Mouse (Mus musculus) heart, postnatal 0 days (tissue): ENCODE results near the gene Tln2. TPM values are rescaled to one million over a fixed set of nuclear protein-coding genes. Genes with fewer than 3 reads are reported as not detected.

ENCODE experiments used
- ATAC-seq: fragments of 200-750 bp; cut with Nextera tagmentation; 2 replicates; pipeline ENCODE4 v1.8.0; 2017; ENCODE audit warnings: low read depth, moderate number of reproducible peaks, moderate library complexity; ENCODE audit not compliant: insufficient read depth
- DNase-seq: peaks from one replicate; pipeline ENCODE4 v3.0.0-alpha.2; 2016; ENCODE audit warnings: low spot score
- H3K27ac ChIP-seq: fragments of 300-500 bp; sonication (generic); 2 replicates; pipeline ENCODE4 v1.5.1; 2014; ENCODE audit warnings: low read depth, mild to moderate bottlenecking
- H3K27me3 ChIP-seq: fragments of 300-500 bp; sonication (generic); 2 replicates; pipeline ENCODE4 v1.6.1; 2014; ENCODE audit warnings: low read length, mixed read lengths; ENCODE audit not compliant: control insufficient read depth, insufficient read depth
- H3K36me3 ChIP-seq: fragments of 300-500 bp; sonication (generic); replicated peaks from 2 replicates; pipeline ENCODE4 v1.6.1; 2014; ENCODE audit warnings: low read length, mixed read lengths; ENCODE audit not compliant: control insufficient read depth, insufficient read depth
- H3K4me1 ChIP-seq: fragments of 300-500 bp; sonication (generic); 2 replicates; pipeline ENCODE4 v1.6.1; 2014; ENCODE audit warnings: antibody characterized with exemption; ENCODE audit not compliant: control insufficient read depth, insufficient read depth
- H3K4me2 ChIP-seq: fragments of 300-500 bp; sonication (generic); 2 replicates; pipeline ENCODE4 v1.6.1; 2014; ENCODE audit warnings: low read depth, mild to moderate bottlenecking, low read length, moderate library complexity
- H3K4me3 ChIP-seq: fragments of 300-500 bp; sonication (generic); 2 replicates; pipeline ENCODE4 v1.5.1; 2014; ENCODE audit warnings: low read depth, low read length
- H3K9ac ChIP-seq: fragments of 300-500 bp; sonication (generic); replicated peaks from 2 replicates; pipeline ENCODE4 v1.6.1; 2014; ENCODE audit warnings: low read depth, low read length, mixed read lengths
- H3K9me3 ChIP-seq: fragments of 300-500 bp; sonication (generic); replicated peaks from 2 replicates; pipeline ENCODE4 v1.6.1; 2016; ENCODE audit warnings: low read length; ENCODE audit not compliant: control insufficient read depth
- CTCF ChIP-seq: IDR thresholded peaks from 2 replicates; pipeline ENCODE4 v1.5.1; 2016; ENCODE audit warnings: antibody characterized with exemption, control low read depth, low read depth
- EP300 ChIP-seq: IDR thresholded peaks from 2 replicates; pipeline ENCODE4 v1.6.1; 2016; ENCODE audit warnings: antibody characterized with exemption, low read depth
- WGBS: fragments of 180-500 bp; shearing (Covaris S2); extraction: QIAGEN DNeasy Blood & Tissue Kit; methylation state at CpG from one replicate; pipeline ENCODE4 v1.1.7; 2014; 5-methylcytosine and 5-hydroxymethylcytosine counted together
- polyA plus RNA-seq: library from polyadenylated mRNA; unstranded; fragments of >200 nt; fragmentation: Nextera tagmentation; extraction: Ambion mirVana; gene quantifications from 2 replicates; pipeline ENCODE4 v1.2.1, GENCODE M21; 2015
- total RNA-seq: library from RNA; depleted of rRNA; stranded (reverse); fragments of >200 nt; gene quantifications from 2 replicates; pipeline ENCODE4 v1.2.3, GENCODE M21; 2014; ENCODE audit warnings: low replicate concordance; rRNA removed

Tln2 gene
- total RNA-seq (92.4 and 92.6 TPM in 2 replicates), polyA plus RNA-seq (67.0 and 75.3 TPM in 2 replicates)

DNA sequence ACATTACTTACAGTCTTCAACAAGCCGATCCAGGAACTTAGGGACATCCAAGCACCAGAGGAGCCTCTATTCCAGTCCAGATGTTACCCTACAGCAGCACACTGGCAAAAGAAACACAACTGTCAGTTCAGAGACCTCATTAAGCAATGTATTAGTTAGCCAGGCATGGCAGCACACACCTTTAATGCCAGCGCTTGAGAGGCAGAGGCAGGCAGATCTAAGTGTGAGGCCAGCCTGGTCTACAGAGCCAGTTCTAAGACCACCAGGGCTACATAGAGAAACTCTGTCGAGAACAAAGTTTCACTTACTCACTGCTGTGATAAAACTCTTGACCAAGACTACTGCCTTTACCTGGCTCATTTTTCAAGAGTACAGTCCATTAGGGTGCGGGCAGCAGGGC is at the start of gene Tln2:
Gene Tln2, minus strand, starts transcription at position 101 of the 400 bp plus-strand sequence.
- TF ChIP-seq EP300 (no peak), CTCF (no peak)
- H3K27me3 ChIP-seq: no peaks in the 10 kb centered on the region
- no peak within 1 kb of the TSS for H3K4me2 ChIP-seq
- ATAC-seq: no peak
- no peak within 1 kb of the TSS for H3K9ac ChIP-seq
- WGBS: 89% methylated on average over 4 of the region's 4 CpGs
- H3K27ac ChIP-seq: no peak within 1 kb of the TSS
- H3K4me1 ChIP-seq: 0 out of 2 replicates have a peak, but pooled peaks cover 7% of the 10 kb centered on the region
- no peaks in the 10 kb centered on the region; the same call in 1 of the 2 replicates for H3K9me3 ChIP-seq
- no peak within 1 kb of the TSS for H3K4me3 ChIP-seq
- H3K36me3 ChIP-seq: peaks cover 5% of the 10 kb centered on the region; the same call in 1 of the 2 replicates
- DNase-seq: no peak

DNA sequence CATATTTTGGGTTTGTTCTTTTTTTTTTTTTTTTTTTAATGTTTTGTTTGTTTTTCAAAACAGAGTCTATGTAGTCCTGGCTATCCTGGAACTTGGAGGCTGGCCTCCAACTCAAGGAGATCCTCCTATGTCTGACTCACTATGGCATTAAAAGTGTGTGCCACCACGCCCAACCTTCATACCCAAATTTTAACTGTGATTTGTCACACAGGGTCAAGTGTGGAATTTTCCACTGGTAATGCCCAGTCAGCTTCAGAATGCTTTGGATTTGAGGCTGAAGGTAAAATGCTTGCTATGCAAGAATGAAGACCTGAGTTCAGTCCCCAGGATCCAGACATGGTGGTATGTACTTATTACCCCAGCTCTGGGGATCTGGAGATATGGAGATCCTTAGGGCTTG is 49.7 kb upstream of the Tln2 start:
- TF ChIP-seq CTCF (no peak), EP300 (no peak)
- Histone ChIP-seq H3K27me3 (no peaks in the 10 kb centered on the region), H3K4me3 (no peak overlapping the region), H3K4me2 (no peak overlapping the region), H3K9me3 (no peaks in the 10 kb centered on the region), H3K27ac (no peak overlapping the region), H3K36me3 (no peaks in the 10 kb centered on the region), H3K9ac (no peak overlapping the region), H3K4me1 (peaks cover 12% of the 10 kb centered on the region)
- DNase-seq (no peak), ATAC-seq (no peak)
- WGBS: 86% methylated on average over 1 of the region's 1 CpGs

DNA sequence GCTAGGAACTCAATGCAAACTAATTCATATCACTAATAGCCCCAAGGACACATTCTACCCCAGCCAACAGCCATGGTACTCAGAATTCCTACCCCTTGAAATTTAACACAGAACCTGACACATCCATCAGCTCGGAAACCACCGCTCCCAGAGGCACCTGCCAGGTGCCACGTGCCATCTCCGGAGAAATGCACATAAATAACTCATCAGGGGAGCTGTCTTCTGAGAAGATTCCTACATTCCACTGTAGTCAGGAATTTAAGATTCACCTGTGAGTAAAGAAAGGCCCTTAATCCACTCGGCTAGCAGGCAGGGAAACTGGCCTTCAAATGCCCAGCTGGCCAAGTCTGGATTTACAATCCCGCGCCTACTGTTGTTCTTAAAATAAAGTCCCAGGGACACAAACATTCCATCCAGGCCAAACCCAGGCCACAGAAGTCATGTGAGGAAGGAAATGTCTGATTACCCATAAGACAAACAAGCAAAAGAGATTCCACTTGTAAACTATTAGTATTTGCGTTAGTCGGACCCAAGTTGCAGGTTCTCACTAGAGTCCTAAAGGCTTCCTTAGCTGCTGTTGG is 48.4 kb upstream of the Tln2 start:
- H3K9me3 ChIP-seq: no peaks in the 10 kb centered on the region
- ATAC-seq (no peak), DNase-seq (peak; percentile 29)
- no peak overlapping the region for H3K9ac ChIP-seq
- TF ChIP-seq EP300 (no peak), CTCF (no peak)
- H3K4me1 ChIP-seq: peaks cover 14% of the 10 kb centered on the region
- H3K36me3 ChIP-seq: no peaks in the 10 kb centered on the region
- H3K4me2 ChIP-seq: no peak overlapping the region
- no peaks in the 10 kb centered on the region for H3K27me3 ChIP-seq
- peak overlapping the region; percentile 58 for H3K27ac ChIP-seq
- WGBS: 50% methylated on average over 9 of the region's 9 CpGs
- no peak overlapping the region for H3K4me3 ChIP-seq

- no peak overlapping the region for H3K9ac ChIP-seq
- no peaks in the 10 kb centered on the region for H3K9me3 ChIP-seq
- no peaks in the 10 kb centered on the region for H3K27me3 ChIP-seq
- H3K36me3 ChIP-seq: no peaks in the 10 kb centered on the region
- peaks cover 20% of the 10 kb centered on the region for H3K4me1 ChIP-seq
- no peak overlapping the region for H3K27ac ChIP-seq
- ATAC-seq (no peak), DNase-seq (no peak)
- WGBS: 75% methylated on average over 6 of the region's 6 CpGs
- no peak overlapping the region for H3K4me3 ChIP-seq
- H3K4me2 ChIP-seq: no peak overlapping the region
- no peak for TF ChIP-seq EP300
- TF ChIP-seq CTCF: no peak
Observed at GRCm38 (mm10) chr9:67607268-67607667, 47.8 kb upstream of the Tln2 start.

DNA sequence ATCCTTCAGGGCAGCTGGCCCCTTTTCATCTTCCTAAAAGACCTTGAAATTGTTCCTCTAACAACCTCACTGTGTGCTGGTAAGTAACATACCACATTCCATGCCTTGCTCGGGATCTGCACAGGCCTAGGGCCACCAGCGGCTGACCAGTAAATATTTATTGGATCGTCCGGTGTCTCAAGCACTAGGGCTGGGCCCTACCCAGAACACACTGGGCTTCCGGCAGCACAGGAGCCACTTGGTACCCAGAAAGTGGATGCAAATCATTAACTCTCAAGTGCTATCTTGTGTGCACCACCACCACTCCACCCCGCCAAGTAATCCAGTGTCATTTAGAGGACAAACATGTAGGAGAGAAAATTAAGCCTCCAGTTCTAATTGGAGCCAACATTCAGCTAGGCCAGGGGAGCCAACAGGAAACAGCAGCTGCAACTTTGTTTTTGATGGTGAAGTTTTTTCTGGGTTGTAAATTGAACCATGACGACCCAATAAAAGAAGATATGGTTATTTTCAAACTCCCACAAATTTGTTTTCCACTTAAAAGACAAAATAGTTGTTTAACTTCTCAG is 46.4 kb upstream of the Tln2 start:
- Histone ChIP-seq H3K4me2 (no peak overlapping the region), H3K36me3 (no peaks in the 10 kb centered on the region), H3K9ac (no peak overlapping the region), H3K27ac (peak overlapping the region; percentile 73), H3K4me3 (no peak overlapping the region), H3K4me1 (peaks cover 22% of the 10 kb centered on the region), H3K9me3 (no peaks in the 10 kb centered on the region), H3K27me3 (no peaks in the 10 kb centered on the region)
- 40% methylated on average over 7 of the region's 7 CpGs for WGBS
- ATAC-seq (0 out of 2 replicates have a peak, but pooled peaks have one; percentile 34), DNase-seq (no peak)
- no peak for TF ChIP-seq CTCF
- TF ChIP-seq EP300: no peak
